Mouse (Mus musculus) kidney, adult 8-10 months (tissue): ENCODE measurements around the gene Manf.
A peak's percentile ranks its signal among the peaks of the same experiment; 100 is the strongest.

ENCODE experiments used
- DNase-seq, 2 experiments: peaks; one replicate each; pipeline ENCODE4 v3.0.0; 2022

Gene Manf

DNA sequence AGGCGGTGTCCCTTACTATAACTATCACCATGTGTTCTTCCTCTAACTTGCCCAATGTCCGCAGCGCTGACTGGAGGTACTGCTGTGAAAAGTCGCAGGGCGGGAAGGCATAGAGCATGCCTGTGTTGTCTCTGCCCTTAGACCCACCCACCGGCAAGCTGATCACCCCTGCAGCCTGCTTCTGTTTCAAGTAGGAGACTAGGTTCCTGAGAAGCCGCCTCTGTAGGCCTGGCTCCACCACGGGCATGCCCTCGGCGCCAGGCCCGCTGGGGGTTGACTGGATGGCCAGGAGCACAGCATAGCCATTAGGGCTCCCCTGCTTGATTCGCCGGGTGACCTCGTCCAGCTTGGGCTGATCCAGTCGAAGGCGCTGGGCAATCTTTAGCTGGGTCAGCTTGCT, 7.5 kb downstream of the Manf start:
- no peak for DNase-seq

DNA sequence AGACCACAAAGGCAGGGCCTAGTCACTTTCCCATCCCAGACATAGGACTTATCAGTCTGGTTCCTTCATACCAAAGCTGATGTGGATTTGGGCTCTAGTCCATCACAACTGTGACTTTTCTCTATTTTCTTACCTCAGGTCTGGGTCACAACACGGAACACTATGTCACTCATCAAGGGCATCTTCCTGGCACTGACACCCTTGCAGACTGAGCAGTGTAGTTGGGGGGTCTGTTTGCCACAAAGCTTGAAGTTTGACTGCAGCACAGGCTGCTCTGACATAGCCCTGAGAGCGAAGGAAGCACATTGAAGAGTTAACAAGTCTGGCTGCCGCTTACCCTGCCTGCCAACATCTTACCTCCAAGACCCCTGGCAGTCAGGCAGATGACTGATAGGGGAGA, 8.7 kb downstream of the Manf start:
- no peak for DNase-seq

DNA sequence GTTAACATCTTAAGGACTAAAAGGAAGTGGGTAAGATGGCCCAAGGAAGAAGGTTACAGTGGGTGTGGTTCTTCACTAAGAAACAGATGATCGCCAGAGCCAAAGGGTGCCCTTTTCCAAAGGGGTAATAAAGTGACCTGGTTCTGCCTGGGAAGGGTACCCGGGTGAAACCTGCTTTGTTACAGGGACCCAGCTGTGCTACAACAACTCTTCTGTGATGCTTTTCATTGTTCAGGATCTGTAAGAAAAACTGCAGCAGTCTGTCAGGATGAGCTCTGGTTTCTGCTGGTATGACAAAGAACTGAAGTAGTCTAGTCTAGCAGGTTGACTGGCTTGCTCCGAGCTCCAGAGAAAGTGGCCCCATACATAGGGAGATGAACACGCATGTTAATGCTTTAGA, 9.6 kb downstream of the Manf start:
- DNase-seq: no peak

DNA sequence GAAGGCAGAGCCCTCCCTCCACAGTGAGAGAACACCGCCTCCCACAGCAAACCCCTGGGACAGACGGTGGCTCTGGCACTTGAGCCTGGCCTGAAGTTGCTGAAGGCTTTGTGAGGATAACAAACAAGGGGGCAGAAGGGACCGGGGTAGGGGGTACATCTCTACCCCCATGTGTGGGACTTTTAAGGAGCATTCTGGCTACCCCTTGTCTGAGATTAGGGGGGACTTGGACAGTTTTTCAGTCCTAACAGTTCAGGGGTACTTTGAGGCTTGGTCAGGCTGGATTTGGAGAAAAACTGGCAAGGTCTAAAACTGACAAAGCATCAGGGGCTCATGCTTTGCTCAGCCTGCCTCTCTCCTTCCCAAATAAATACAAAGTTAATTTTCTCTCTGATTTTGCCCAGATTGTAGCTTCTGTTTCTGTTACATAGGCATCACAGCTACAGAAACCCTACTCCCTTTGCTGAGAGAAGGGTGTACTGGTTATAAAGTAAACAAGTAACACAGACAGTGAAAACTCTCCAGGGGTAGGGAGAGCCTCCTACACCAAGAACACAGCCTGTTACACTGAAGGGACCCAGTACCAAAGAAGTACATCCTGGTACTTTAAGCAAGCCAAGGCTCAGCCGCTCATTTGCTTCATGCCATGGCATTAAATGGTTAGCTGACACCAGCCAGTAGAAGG, 10.6 kb downstream of the Manf start:
- no peak for DNase-seq

DNA sequence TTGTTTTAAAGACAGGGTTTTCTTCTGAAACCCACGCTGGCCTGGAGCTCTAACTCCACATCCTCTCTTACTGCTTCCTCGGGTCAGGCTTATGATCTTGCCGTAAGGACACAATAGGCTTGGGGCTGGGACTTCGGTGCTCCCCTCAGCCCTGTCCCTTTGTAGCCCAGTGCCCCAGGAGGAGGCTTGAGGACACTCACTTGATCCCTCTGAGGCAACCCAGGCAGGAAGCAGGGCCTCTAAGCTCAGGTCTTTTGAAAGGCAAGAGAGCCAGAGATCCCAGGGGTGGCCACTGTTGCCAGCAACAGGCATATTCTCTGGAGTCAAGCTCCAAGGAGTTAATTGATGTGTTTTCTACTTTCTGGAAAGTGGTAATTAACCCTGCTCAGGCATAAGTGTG, 12.3 kb downstream of the Manf start:
- no peak for DNase-seq

DNA sequence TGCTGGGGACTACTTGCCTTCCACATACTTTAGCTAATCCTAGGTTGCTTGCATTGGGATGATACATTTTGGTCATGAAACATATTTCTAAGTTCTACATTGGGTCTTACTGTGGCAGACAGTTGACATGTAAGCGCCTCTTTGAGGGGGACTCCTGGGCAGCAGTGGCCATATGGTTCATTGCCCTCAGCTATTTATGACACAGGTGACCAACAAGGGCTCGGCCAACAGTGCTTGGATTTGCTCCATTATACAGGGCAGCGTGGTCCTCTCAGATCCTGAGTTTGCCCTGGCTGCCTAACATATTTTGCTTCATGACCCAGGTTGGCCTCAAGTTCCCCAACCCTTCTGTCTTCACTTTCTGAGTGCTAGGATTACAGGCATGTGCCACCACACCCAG, 15.1 kb downstream of the Manf start:
- DNase-seq: no peak

DNA sequence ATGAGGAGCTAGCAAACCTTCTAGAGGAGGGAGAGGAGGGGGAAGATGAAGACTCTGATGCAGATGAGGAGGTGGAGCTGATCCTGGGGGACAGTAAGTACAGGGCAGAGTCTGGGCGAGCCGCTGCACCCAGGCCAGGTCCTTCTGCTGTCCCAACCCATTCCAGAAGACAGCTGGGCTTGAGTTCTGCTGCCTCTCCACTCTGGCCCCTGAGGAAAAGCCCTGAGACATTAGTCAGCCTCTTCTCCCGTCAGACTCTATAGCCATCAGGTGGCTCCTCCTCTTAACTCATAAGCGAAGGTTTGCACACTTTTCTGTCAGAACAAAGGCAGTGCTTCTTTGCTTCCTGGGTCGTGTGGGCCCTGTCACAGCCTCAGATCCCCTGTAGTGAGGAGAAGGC, 17.6 kb downstream of the Manf start:
- DNase-seq: no peak

DNA sequence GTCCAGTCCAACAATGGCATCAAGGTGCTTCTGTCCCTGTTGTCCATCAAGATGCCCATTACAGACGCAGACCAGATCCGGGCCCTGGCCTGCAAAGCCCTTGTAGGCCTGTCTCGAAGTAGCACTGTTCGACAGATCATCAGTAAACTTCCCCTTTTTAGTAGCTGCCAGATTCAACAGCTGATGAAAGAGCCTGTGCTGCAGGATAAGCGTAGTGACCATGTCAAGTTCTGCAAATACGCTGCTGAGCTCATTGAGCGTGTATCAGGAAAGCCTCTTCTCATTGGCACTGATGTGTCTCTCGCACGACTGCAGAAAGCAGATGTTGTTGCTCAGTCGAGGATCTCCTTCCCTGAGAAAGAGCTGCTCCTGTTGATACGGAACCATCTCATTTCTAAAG, 33.7 kb downstream of the Manf start:
- no peak for DNase-seq

DNA sequence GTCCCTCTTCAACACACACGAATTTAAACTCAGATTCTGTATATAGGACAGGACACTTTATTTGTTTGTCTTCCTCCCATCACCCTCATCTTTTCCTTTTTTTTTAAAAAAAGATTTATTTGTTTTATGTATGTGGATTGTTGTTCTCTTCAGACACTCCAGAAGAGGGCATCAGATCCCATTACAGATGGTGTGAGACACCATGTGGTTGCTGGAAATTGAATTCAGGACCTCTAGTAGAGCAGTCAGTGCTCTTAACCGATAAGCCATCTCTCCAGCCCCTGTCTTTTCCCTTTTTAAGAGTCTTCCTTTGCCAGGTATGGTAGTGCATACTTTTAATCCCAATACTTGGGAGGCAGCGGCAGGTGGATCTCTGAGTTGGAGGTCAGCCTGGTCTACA, 35.1 kb downstream of the Manf start:
- no peak for DNase-seq

DNA sequence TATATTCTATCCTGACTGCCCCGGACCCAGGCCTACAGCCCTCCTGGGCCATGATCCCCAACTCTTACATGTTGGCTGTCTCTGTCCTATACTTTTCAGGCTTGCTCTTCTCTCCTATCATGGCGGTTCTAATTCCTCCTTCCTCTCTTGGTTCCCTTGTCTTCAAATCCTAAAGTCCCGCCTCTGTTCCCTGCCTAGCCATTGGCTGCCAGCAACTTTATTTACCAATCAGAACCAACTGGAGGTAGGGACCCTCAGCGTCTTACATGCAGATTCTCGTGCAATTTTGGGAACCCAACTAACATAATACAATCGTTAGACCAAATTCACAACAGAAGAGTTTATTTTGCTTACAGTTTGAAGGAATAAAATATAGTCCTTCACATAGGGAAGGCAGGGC, 49.0 kb downstream of the Manf start:
- DNase-seq: no peak

DNA sequence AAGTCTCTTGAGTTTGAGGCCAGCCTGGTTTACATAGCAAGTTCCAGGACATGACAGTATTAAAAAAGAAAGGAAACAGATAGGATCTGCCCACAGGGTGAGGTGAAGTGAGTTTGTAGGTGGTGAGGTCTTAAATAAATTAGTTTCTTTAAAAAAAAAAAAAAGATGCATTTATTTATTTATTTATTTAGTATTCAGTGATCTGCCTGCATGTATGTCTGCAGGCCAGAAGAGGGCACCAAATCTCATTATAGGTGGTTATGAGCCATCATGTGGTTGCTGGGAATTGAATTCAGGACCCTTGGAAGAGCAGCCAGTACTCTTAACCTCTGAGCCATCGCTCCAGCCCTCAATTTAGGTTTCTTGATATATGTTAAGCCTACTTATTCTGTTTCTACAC, 51.2 kb downstream of the Manf start:
- DNase-seq: no peak

DNA sequence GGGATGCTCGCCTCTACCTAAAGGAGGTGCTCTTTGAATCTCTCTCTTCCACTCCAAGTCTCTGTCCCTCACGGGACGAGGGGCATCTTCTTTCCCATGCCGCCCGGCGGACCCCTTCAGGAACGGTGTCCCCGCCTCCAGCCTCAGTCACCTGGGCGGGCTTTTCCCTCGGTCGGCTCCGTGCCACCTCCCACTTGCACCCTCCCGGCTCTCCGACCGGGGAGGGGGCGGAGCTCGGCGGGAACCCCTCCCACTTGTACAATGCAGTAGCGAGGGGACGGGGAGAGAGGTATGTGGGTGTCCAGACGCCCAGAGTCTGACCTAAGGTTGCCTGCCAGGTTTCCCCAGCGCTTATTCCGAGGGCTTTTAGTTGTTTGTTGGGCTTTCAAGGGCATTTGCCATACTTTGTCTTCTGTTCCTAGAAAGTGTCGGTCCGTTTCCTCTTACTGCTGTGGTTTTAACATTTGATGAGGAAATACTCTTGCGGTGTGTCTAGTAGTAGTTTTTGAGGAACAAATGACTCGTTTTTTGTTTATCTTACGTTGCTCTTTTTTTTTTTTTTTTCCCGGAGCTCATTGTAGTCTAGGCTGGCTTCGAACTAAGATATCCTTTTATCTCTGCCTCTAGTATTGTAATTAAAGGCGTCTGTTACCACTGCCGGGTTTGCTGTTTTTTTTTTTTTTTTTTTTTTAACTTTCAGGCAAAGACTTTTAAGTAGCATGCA, 69.2 kb downstream of the Manf start:
- peak; percentile 90 to 92 for DNase-seq

DNA sequence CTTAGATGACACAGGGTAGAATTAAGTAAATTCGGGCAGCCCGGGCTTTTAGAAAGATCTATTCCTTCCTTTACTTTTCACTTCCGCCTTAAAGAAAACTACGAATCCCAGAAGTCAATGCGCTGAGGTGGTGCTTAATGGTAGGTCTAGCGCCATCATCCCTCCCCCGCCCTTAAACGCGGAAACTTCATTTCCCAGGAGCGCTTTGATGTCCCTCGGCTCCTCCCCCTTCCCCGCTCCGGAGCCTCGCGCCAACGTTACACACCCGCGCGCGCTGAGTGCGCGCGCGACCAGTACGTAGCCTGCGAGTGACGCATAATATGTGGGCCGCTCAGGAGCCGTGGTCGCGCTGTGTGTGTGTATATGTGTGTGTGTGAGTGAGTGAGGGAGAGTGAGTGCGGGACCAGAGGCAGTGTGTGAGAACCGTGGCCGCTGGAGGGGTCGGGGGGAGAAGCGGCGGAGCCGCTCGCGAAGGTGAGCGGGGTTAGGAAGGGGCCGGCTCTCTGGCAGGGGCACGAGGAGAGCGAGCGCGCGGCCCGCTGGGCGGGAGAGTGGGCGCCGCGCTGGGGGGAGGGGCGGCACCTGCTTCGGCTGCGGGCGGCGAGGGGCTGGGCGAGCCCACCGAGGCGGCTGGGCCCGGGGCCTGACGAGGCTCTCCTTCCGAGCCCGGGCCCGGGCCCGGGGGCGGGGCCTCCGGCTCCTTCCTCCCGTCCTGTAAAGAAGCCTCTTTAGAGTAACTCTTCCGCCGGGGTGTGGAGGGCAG, 70.0 kb downstream of the Manf start, which contains the start of gene Dcaf1:
Gene Dcaf1 (plus strand): TSS at position 257 of the 763 bp plus-strand sequence.
- DNase-seq: peak; percentile 95 to 96

DNA sequence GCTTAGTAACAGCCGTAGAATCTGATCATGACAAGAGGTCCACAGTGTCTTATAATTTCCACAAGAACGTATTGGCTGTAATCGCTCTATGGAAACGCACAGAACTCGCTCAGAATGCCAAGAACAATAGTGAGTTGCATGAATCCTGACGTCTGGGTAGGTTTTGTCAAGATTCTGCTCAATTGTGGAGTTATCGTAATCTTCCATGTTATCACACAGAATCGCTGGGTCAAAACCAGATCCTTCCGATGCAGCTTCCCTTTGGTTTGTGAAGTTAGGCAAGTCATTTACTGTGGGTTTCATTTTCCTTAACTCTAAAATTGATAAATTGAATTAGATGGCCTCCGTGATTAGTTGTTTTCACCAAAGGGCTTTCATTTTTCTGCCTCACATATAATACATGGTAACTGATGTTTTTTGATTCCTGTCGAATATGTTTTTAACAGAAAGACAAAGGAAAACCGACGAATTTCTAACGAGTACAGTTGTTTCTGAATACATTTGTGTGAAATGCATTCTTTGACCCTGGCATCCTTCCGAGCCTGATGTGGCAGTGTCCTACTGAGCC, 70.6 kb downstream of the Manf start:
- DNase-seq: peak; percentile 4 to 12

DNA sequence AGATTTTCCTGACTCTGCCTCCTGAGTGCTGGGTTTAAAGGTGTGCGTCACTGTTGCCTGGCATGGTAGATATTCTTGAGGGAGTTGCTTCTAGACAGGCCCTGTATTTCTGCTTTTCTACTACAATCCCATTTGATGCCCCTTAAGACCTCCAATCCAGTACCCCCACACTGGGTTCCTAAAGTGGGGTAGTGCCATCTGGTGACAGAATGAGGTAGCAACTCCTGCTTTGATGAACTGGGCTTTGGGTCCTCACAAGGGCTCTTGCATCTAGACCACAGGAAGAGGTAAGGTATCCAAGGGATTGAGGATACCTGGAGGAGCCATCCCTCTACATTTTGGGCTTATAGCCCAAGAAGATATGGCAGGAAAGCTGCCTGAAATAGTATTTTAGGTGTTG, 72.6 kb downstream of the Manf start:
- peak in 1 of 2 experiments; percentile 9 for DNase-seq

DNA sequence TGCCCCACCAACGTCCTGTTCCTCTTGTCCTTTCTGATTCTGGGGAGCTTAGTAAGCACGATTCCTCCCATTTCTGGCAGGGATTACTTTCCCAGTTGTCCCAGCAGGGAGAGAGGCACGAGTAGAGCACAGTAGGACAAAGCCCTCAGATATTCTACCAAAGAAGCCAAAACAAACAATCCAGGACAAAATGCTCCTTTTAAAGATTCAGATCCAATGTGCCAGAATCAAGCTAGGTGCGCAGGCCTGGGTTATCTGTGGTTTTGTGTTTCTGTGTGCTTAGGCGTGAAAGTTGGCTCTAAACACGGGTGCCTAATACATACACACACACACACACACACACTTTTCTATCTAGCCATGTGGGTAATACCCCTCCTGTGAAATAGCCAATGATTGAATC, 73.6 kb downstream of the Manf start:
- DNase-seq: no peak

DNA sequence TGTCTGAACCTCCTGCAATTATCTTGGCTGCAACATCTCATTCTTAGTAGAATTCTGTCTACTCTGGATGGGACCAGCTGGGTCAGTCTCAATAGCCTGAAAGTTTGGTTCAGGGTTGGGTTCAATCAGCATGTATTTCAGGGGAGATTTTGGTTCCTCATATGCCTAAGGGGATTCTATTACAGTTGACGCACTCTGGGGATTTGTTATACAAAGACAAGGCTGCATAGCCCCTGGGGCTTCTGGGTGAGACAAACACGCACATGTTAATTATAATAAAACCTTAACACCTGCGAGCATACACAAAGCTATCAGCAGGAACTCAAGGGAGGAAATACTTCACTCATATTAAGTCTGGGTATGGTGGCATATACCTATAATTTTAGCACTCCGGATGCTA, 85.3 kb downstream of the Manf start:
- no peak for DNase-seq

DNA sequence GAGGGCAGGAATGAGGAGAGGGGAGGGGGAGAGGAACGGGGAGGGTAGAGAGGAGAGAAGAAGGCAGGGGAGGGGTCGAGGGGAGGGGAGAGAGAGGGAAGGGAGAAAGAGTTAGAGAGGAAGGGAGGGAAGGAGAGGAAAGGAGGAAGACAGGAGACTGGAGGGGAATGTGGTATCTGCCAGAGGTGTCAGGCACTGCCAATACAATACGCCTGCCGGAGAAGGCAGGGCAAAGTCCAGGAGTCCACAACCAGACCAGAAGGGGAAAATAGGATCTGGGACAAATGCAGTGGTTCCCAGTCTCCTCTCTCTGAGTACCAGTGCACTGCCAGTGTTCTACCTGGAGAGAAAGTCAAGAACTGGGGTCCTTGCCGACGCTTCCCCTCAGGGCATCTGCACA, 100.9 kb downstream of the Manf start:
- DNase-seq: peak; percentile 58 to 75

DNA sequence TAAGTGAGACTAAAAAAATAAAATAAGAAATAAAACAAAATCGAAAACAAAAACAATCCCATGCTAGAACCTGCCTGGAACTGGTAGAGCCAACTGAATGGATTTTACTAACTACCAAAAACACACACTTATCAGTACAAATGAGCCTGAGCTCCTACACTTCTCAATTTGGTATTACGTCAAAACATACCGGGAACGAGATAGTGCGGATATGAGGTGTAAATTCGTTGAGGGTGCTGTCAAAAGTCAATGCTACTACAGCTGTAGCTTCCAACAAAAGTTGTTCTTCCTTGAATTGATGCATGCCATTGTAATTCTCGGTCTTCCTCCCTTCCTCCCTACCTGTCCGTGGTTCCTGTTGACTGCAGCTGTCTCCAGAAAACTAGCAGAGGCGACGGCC, 102.4 kb downstream of the Manf start:
- DNase-seq: no peak

DNA sequence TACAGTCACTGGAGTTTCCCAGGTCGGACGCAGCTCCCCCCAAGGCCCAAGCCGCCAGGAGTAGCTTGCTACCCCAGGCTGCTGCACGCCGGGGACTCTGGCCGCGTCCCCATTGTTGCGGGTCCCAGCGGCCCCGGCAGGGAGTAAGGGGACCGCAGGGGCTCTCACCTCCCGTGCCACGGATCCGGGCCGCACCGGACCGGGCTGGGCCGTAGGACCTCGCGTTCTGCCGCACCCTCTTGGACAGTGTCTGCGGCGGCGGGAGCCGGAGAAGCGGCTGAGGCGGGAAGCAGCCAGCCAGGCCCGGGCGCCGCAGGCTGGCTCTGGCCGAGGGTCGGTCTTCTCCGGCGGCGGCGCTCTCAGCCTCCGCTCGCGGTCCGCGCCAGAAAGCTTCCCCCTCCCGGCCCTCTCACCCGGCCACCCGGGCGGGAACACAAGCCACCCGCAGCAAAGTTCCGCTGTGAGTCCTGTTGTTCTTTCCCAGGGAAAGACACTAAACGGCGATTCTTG, 102.9 kb downstream of the Manf start, which contains the start of gene Rad54l2:
Gene Rad54l2 (minus strand): TSS at position 383 of the 510 bp plus-strand sequence.
- DNase-seq: peak; percentile 76 to 86
